Mouse (Mus musculus) CH12.LX (cell line): Measurements from ENCODE around the gene Gm3952.

ENCODE experiments used
- CTCF ChIP-seq, 2 experiments: IDR thresholded peaks in 1 of 2; conservative IDR thresholded peaks in 1 of 2; 2 replicates each; pipeline ENCODE4 v1.5.1; 2011 to 2012; ENCODE audit warnings: low read depth in 2 of 2, low read length in 2 of 2, improper control_type of control experiment in 1 of 2, inconsistent platforms in 1 of 2, mild to moderate bottlenecking in 1 of 2, moderate library complexity in 1 of 2
- HCFC1 ChIP-seq: IDR thresholded peaks from 2 replicates; pipeline ENCODE4 v1.6.1; 2012; ENCODE audit warnings: low read depth, mild to moderate bottlenecking, inconsistent platforms, low read length, improper control_type of control experiment
- JUND ChIP-seq: conservative IDR thresholded peaks from 2 replicates; pipeline ENCODE4 v1.6.1; 2011; ENCODE audit warnings: low read depth, low read length, improper control_type of control experiment
- MAFK ChIP-seq: IDR thresholded peaks from 2 replicates; pipeline ENCODE4 v1.6.1; 2011; ENCODE audit warnings: low read length, improper control_type of control experiment; ENCODE audit not compliant: insufficient replicate concordance
- NRF1 ChIP-seq: IDR thresholded peaks from 2 replicates; pipeline ENCODE4 v1.6.1; 2014; ENCODE audit warnings: low read depth, mild to moderate bottlenecking, inconsistent platforms, low read length, improper control_type of control experiment, moderate library complexity
- PAX5 ChIP-seq: IDR thresholded peaks from 2 replicates; pipeline ENCODE4 v1.6.1; 2012; ENCODE audit warnings: low read length, inconsistent platforms, mixed read lengths
- POLR2A ChIP-seq: IDR thresholded peaks from 2 replicates; pipeline ENCODE4 v1.6.1; 2011; ENCODE audit warnings: low read depth, mild to moderate bottlenecking, improper control_type of control experiment, low read length
- USF1 ChIP-seq: IDR thresholded peaks from 2 replicates; pipeline ENCODE4 v1.6.1; 2014; ENCODE audit warnings: low read depth, mild to moderate bottlenecking, inconsistent platforms, low read length, improper control_type of control experiment
- USF2 ChIP-seq: conservative IDR thresholded peaks from 2 replicates; pipeline ENCODE4 v1.6.1; 2011; ENCODE audit warnings: low read depth, low read length, improper control_type of control experiment
- ZC3H11A ChIP-seq: IDR thresholded peaks from 2 replicates; pipeline ENCODE4 v1.6.1; 2012; ENCODE audit warnings: low read depth, mild to moderate bottlenecking, inconsistent platforms, low read length, improper control_type of control experiment
- ZMIZ1 ChIP-seq: IDR thresholded peaks from 2 replicates; pipeline ENCODE4 v1.6.1; 2012; ENCODE audit warnings: low read depth, mild to moderate bottlenecking, inconsistent platforms, low read length, improper control_type of control experiment
- ZNF384 ChIP-seq: IDR thresholded peaks from 2 replicates; pipeline ENCODE4 v1.6.1; 2012; ENCODE audit warnings: low read depth, low read length, improper control_type of control experiment, inconsistent platforms

- TF ChIP-seq USF1 (no peak), PAX5 (no peak), ZC3H11A (no peak), MAFK (no peak), NRF1 (no peak), JUND (no peak), CTCF (conservative IDR thresholded peaks at IDR 0.05 in 1 of 2, IDR thresholded peaks at IDR 0.05 in 1 of 2; ENCODE audit: low read depth in 2 of 2, low read length in 2 of 2) (no peak), ZMIZ1 (no peak), POLR2A (no peak), HCFC1 (no peak), ZNF384 (no peak), USF2 (no peak)
Measured at GRCm38 (mm10) chr8:128735692-128736091, 62.8 kb downstream of the Gm3952 start.
